Mouse (Mus musculus): Measurements from ENCODE around the gene Pth. TPM values are rescaled to one million over a fixed set of nuclear protein-coding genes. Genes with fewer than 3 reads are reported as not detected.

Gene Pth
- polyA plus RNA-seq, 1 experiment from 2014 or later, result 1.4 TPM

Other genes with a start within 250 kb of the Pth start
- 6.2 and 6.3 TPM in 2 replicates for gene Arntl, start 181.1 kb downstream of the Pth start, polyA plus RNA-seq (2015; fragmentation: Nextera tagmentation; extraction: Ambion mirVana)
- 21.8 and 23.7 TPM in 2 replicates for gene Btbd10, start 19.2 kb downstream of the Pth start, polyA plus RNA-seq (2015; fragmentation: Nextera tagmentation; extraction: Ambion mirVana)
- 46.0 and 46.9 TPM in 2 replicates for gene Far1, start 125.3 kb upstream of the Pth start, polyA plus RNA-seq (2015; fragmentation: Nextera tagmentation; extraction: Ambion mirVana)